Mouse (Mus musculus): ENCODE data around the gene Pabpc1l.

- TF ChIP-seq CTCF (IDR thresholded peaks at IDR 0.05; ENCODE audit: control insufficient read depth, insufficient read depth, insufficient replicate concordance, low read depth, low read length) (no peak), POLR2A (IDR thresholded peaks at IDR 0.05; ENCODE audit: control insufficient read depth, low read depth, low read length) (no peak)
These were observed at the start of gene Pabpc1l for GRCm38 (mm10) chr2:164025150-164025549.

Data from testis, adult 2 months (tissue).